Mouse (Mus musculus) midbrain, embryonic 13.5 days (tissue): Measurements from ENCODE around the gene Ctrc. TPM values are rescaled to one million over a fixed set of nuclear protein-coding genes. Genes with fewer than 3 reads are reported as not detected.
A peak's percentile ranks its signal among the peaks of the same experiment; 100 is the strongest.

Experiments
- ATAC-seq: fragments of 200-750 bp; cut with Nextera tagmentation; 2 replicates; pipeline ENCODE4 v1.8.0; 2017; ENCODE audit warnings: mild to moderate bottlenecking, moderate TSS enrichment, moderate library complexity
- H3K27ac ChIP-seq: fragments of 300-500 bp; sonication (generic); 2 replicates; pipeline ENCODE4 v1.5.1; 2015; ENCODE audit warnings: inconsistent platforms, mild to moderate bottlenecking, moderate library complexity
- H3K27me3 ChIP-seq: fragments of 300-500 bp; sonication (generic); 2 replicates; pipeline ENCODE4 v1.6.1; 2015; ENCODE audit warnings: mild to moderate bottlenecking, inconsistent platforms
- H3K36me3 ChIP-seq: fragments of 300-500 bp; sonication (generic); 2 replicates; pipeline ENCODE4 v1.6.1; 2015; ENCODE audit warnings: mild to moderate bottlenecking, inconsistent platforms
- H3K4me1 ChIP-seq: fragments of 300-500 bp; sonication (generic); replicated peaks from 2 replicates; pipeline ENCODE4 v1.6.1; 2015; ENCODE audit warnings: inconsistent platforms
- H3K4me2 ChIP-seq: fragments of 300-500 bp; sonication (generic); replicated peaks from 2 replicates; pipeline ENCODE4 v1.6.1; 2015; ENCODE audit warnings: moderate library complexity, mild to moderate bottlenecking, inconsistent platforms
- H3K4me3 ChIP-seq: fragments of 300-500 bp; sonication (generic); replicated peaks from 2 replicates; pipeline ENCODE4 v1.5.1; 2015; ENCODE audit warnings: mild to moderate bottlenecking, inconsistent platforms
- H3K9ac ChIP-seq: fragments of 300-500 bp; sonication (generic); replicated peaks from 2 replicates; pipeline ENCODE4 v1.6.1; 2015; ENCODE audit warnings: mild to moderate bottlenecking, inconsistent platforms
- H3K9me3 ChIP-seq: fragments of 300-500 bp; sonication (generic); 2 replicates; pipeline ENCODE4 v1.6.1; 2016; ENCODE audit warnings: mild to moderate bottlenecking, inconsistent platforms
- WGBS: fragments of 180-500 bp; shearing (Covaris S2); methylation state at CpG from one replicate; pipeline ENCODE4 v1.1.7; 2015; 5-methylcytosine and 5-hydroxymethylcytosine counted together
- polyA plus RNA-seq: library from polyadenylated mRNA; unstranded; fragments of >200 nt; fragmentation: Nextera tagmentation; extraction: Ambion mirVana; gene quantifications from 2 replicates; pipeline ENCODE4 v1.2.1, GENCODE M21; 2015

Ctrc gene
- polyA plus RNA-seq, 1 experiment from 2014 or later = not detected

GRCm38 (mm10) chr4:141816776-141817655 is 29.1 kb downstream of the Ctrc start:
- Histone ChIP-seq H3K27ac (peak overlapping the region; percentile 59; the same call in 1 of the 2 replicates), H3K4me1 (peaks cover 5% of the 10 kb centered on the region; the same call in 1 of the 2 replicates), H3K27me3 (no peaks in the 10 kb centered on the region), H3K9ac (no peak overlapping the region), H3K4me2 (no peak overlapping the region), H3K36me3 (peaks cover 33% of the 10 kb centered on the region), H3K4me3 (no peak overlapping the region), H3K9me3 (0 out of 2 replicates have a peak, but pooled peaks cover 2% of the 10 kb centered on the region)
- WGBS = 55% methylated on average over 14 of the region's 14 CpGs
- no peak for ATAC-seq

GRCm38 (mm10) chr4:141816267-141816666 is 29.9 kb downstream of the Ctrc start:
- peaks cover 40% of the 10 kb centered on the region for H3K36me3 ChIP-seq
- peak overlapping the region; percentile 59 for H3K27ac ChIP-seq
- no peak overlapping the region for H3K4me3 ChIP-seq
- H3K9ac ChIP-seq = no peak overlapping the region
- H3K4me2 ChIP-seq = no peak overlapping the region
- WGBS = 79% methylated on average over 7 of the region's 7 CpGs
- H3K27me3 ChIP-seq = no peaks in the 10 kb centered on the region
- 0 out of 2 replicates have a peak, but pooled peaks cover 2% of the 10 kb centered on the region for H3K9me3 ChIP-seq
- no peak for ATAC-seq
- H3K4me1 ChIP-seq = peaks cover 5% of the 10 kb centered on the region; the same call in 1 of the 2 replicates

GRCm38 (mm10) chr4:141811375-141811774 is 34.8 kb downstream of the Ctrc start:
- no peak overlapping the region for H3K4me2 ChIP-seq

GRCm38 (mm10) chr4:141810975-141811374 is 35.2 kb downstream of the Ctrc start:
- no peaks in the 10 kb centered on the region for H3K9me3 ChIP-seq
- 97% methylated on average over 2 of the region's 2 CpGs for WGBS
- no peak overlapping the region for H3K9ac ChIP-seq
- H3K4me1 ChIP-seq = peaks cover under 1% of the 10 kb centered on the region; the same call in 1 of the 2 replicates
- no peaks in the 10 kb centered on the region for H3K27me3 ChIP-seq
- H3K4me2 ChIP-seq = no peak overlapping the region
- no peak for ATAC-seq
- no peak overlapping the region for H3K4me3 ChIP-seq
- H3K36me3 ChIP-seq = peaks cover 91% of the 10 kb centered on the region
- no peak overlapping the region for H3K27ac ChIP-seq

More at GRCm38 (mm10) chr4:141811375-141811774, 34.8 kb downstream of the Ctrc start:
- 99% methylated on average over 7 of the region's 7 CpGs for WGBS
- no peak for ATAC-seq
- Histone ChIP-seq H3K9ac (no peak overlapping the region), H3K4me1 (peaks cover 5% of the 10 kb centered on the region; the same call in 1 of the 2 replicates), H3K36me3 (peaks cover 87% of the 10 kb centered on the region), H3K27me3 (no peaks in the 10 kb centered on the region), H3K4me3 (no peak overlapping the region), H3K27ac (no peak overlapping the region), H3K9me3 (no peaks in the 10 kb centered on the region)

GRCm38 (mm10) chr4:141809850-141810464 is 36.2 kb downstream of the Ctrc start:
- 73% methylated on average over 8 of the region's 8 CpGs for WGBS
- H3K27ac ChIP-seq = 0 out of 2 replicates have a peak overlapping the region, but pooled peaks have one; percentile 30
- H3K27me3 ChIP-seq = no peaks in the 10 kb centered on the region
- peak; percentile 62; the same call in 1 of the 2 replicates for ATAC-seq
- H3K9ac ChIP-seq = no peak overlapping the region
- H3K4me2 ChIP-seq = no peak overlapping the region
- H3K4me1 ChIP-seq = no peaks in the 10 kb centered on the region
- no peak overlapping the region for H3K4me3 ChIP-seq
- H3K9me3 ChIP-seq = no peaks in the 10 kb centered on the region
- peaks cover 96% of the 10 kb centered on the region for H3K36me3 ChIP-seq

GRCm38 (mm10) chr4:141805886-141806285 is 40.3 kb downstream of the Ctrc start:
- Histone ChIP-seq H3K9me3 (no peaks in the 10 kb centered on the region), H3K36me3 (peaks cover 81% of the 10 kb centered on the region), H3K4me1 (no peaks in the 10 kb centered on the region), H3K27me3 (no peaks in the 10 kb centered on the region), H3K4me3 (no peak overlapping the region), H3K4me2 (no peak overlapping the region), H3K27ac (no peak overlapping the region), H3K9ac (no peak overlapping the region)
- no peak for ATAC-seq
- 98% methylated on average over 8 of the region's 8 CpGs for WGBS

- Histone ChIP-seq H3K4me2 (no peak overlapping the region), H3K4me3 (no peak overlapping the region), H3K9me3 (no peaks in the 10 kb centered on the region), H3K27ac (no peak overlapping the region), H3K36me3 (peaks cover 65% of the 10 kb centered on the region), H3K9ac (no peak overlapping the region), H3K4me1 (no peaks in the 10 kb centered on the region), H3K27me3 (no peaks in the 10 kb centered on the region)
- WGBS = 89% methylated on average over 4 of the region's 4 CpGs
- ATAC-seq = no peak
Measured at GRCm38 (mm10) chr4:141804105-141804504, 42.1 kb downstream of the Ctrc start.

- Histone ChIP-seq H3K27ac (no peak overlapping the region), H3K27me3 (no peaks in the 10 kb centered on the region), H3K9ac (no peak overlapping the region), H3K4me1 (peaks cover 28% of the 10 kb centered on the region), H3K9me3 (no peaks in the 10 kb centered on the region), H3K36me3 (peaks cover 20% of the 10 kb centered on the region), H3K4me2 (no peak overlapping the region), H3K4me3 (no peak overlapping the region)
- no peak for ATAC-seq
- WGBS = 94% methylated on average over 5 of the region's 5 CpGs
Measured at GRCm38 (mm10) chr4:141797545-141797944, 48.6 kb downstream of the Ctrc start.

GRCm38 (mm10) chr4:141796954-141797353 is 49.2 kb downstream of the Ctrc start:
- no peaks in the 10 kb centered on the region for H3K9me3 ChIP-seq
- H3K4me2 ChIP-seq = no peak overlapping the region
- no peak overlapping the region for H3K4me3 ChIP-seq
- ATAC-seq = no peak
- H3K27ac ChIP-seq = no peak overlapping the region
- peaks cover 19% of the 10 kb centered on the region for H3K36me3 ChIP-seq
- no peak overlapping the region for H3K9ac ChIP-seq
- WGBS = 87% methylated on average over 4 of the region's 4 CpGs
- no peaks in the 10 kb centered on the region for H3K27me3 ChIP-seq
- H3K4me1 ChIP-seq = peaks cover 28% of the 10 kb centered on the region

- H3K9ac ChIP-seq = no peak overlapping the region
- ATAC-seq = no peak
- no peaks in the 10 kb centered on the region for H3K9me3 ChIP-seq
- peaks cover 19% of the 10 kb centered on the region for H3K36me3 ChIP-seq
- no peaks in the 10 kb centered on the region for H3K27me3 ChIP-seq
- 90% methylated on average over 7 of the region's 7 CpGs for WGBS
- H3K27ac ChIP-seq = no peak overlapping the region
- H3K4me3 ChIP-seq = no peak overlapping the region
- peaks cover 28% of the 10 kb centered on the region for H3K4me1 ChIP-seq
- H3K4me2 ChIP-seq = no peak overlapping the region
Measured at GRCm38 (mm10) chr4:141796356-141796755, 49.8 kb downstream of the Ctrc start.

GRCm38 (mm10) chr4:141794152-141794535 is 52.0 kb downstream of the Ctrc start:
- Histone ChIP-seq H3K27me3 (no peaks in the 10 kb centered on the region), H3K4me1 (peaks cover 39% of the 10 kb centered on the region), H3K27ac (peak overlapping the region; percentile 93), H3K4me3 (peak overlapping the region; percentile 76), H3K9ac (peak overlapping the region; percentile 79), H3K9me3 (no peaks in the 10 kb centered on the region), H3K4me2 (peak overlapping the region; percentile 66), H3K36me3 (peaks cover 19% of the 10 kb centered on the region)
- WGBS = 16% methylated on average over 5 of the region's 5 CpGs
- ATAC-seq = no peak
